Mouse (Mus musculus): ENCODE measurements around the gene Usp46. TPM values are rescaled to one million over a fixed set of nuclear protein-coding genes. Genes with fewer than 3 reads are reported as not detected.

The Usp46 gene
- total and polyA plus RNA-seq, 2 experiments from 2014 or later = 37.6 to 62.0 TPM

DNA sequence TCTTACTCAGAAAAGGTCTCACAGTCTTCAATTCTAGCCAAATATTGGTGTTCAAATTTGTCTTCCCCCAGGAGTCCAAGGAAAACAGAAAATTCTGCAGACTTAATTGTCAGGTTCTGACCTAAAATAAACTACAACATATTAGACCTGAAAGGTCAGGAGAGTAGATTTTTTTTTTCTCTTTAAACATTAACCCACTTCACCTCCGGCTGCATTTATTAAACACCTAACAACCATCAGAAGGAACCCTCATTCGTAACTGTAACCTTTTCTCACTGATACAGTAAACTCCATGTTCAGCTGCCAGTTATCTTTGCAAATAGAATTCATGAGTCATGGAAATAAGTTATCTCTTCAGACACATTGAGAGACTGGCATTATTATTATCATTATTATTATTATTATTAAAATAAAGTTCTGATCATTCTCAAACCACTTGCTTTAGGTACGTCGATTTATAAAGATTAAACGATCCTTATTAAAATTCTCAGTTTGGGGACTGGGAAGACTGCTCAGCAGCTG is 4.9 kb downstream of the Usp46 start:
- DNase-seq (no peak), ATAC-seq (no peak)
- no peak overlapping the region for H3K9ac ChIP-seq
- H3K36me3 ChIP-seq (ENCODE audit: insufficient read depth) = no peaks in the 10 kb centered on the region
- WGBS = 92% methylated on average over 5 of the region's 5 CpGs
- H3K27ac ChIP-seq (ENCODE audit: low read depth, low read length) = no peak overlapping the region
- H3K27me3 ChIP-seq (ENCODE audit: insufficient read depth, low read length) = no peaks in the 10 kb centered on the region
- H3K4me3 ChIP-seq (ENCODE audit: low read depth, low read length) = no peak overlapping the region
- no peak for TF ChIP-seq CTCF (IDR thresholded peaks at IDR 0.05; ENCODE audit: low read depth)
- H3K4me2 ChIP-seq (ENCODE audit: low read depth) = no peak overlapping the region
- no peaks in the 10 kb centered on the region for H3K9me3 ChIP-seq (ENCODE audit: low read length)
- peaks cover 21% of the 10 kb centered on the region for H3K4me1 ChIP-seq (ENCODE audit: insufficient read depth)

DNA sequence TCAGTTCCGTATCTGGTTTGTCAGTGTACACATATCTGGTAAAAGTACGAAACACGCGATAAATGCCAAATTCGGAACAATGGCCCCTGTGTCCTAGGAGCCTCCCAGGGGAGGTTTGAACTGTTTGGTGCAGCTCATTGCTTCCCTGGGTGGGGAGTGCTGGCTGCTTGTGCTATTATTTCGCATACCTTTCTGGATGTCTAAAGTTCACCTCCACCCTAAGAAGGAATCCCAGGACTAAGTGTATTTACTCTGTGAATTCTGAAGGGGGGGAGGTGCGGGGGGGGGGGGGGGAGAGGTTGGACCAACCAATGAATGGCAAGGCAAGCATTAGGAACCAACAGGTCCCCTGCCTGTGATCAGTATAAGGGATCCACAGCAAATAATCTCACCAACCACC is 6.0 kb downstream of the Usp46 start:
- H3K4me3 ChIP-seq (ENCODE audit: low read depth, low read length) = no peak overlapping the region
- TF ChIP-seq CTCF (IDR thresholded peaks at IDR 0.05; ENCODE audit: low read depth) = no peak

DNA sequence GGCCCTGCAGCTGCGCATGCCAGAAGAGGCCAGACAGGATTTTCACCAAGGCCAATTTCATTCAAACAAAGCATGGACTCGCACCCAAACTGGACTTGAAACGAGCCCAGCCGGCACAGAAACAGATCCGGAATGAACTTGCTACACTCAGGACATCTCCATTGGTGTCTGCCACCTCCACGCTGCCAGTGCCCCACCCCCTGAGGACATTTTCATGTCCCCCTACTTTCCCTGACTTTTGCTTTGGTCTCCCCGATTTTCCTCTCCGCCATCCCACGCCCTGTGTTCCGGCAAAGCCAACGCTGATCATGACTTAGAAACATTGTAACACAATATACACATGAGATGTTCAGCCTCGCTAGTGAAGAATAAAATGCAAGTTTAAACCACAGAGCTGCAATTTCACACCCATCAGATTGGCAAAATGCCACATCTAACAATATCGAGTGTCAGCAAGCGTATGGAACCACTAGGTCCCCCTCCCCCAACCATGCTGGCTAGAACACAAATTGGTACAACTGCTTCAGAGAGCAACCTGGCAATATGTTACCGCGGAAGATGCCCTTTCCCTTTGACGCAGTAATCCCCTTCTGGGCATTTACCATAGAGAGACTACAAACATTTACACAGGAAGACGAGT is 6.7 kb downstream of the Usp46 start:
- Histone ChIP-seq H3K4me2 (ENCODE audit: low read depth) (peak overlapping the region; percentile 35), H3K4me3 (ENCODE audit: low read depth, low read length) (peak overlapping the region; percentile 20; the same call in 1 of the 2 replicates), H3K27ac (ENCODE audit: low read depth, low read length) (peak overlapping the region; percentile 29), H3K9me3 (ENCODE audit: low read length) (no peaks in the 10 kb centered on the region), H3K27me3 (ENCODE audit: insufficient read depth, low read length) (no peaks in the 10 kb centered on the region), H3K36me3 (ENCODE audit: insufficient read depth) (no peaks in the 10 kb centered on the region), H3K4me1 (ENCODE audit: insufficient read depth) (peaks cover 18% of the 10 kb centered on the region), H3K9ac (no peak overlapping the region)
- DNase-seq (peak; percentile 77), ATAC-seq (peak; percentile 69)
- 50% methylated on average over 18 of the region's 18 CpGs for WGBS
- TF ChIP-seq CTCF (IDR thresholded peaks at IDR 0.05; ENCODE audit: low read depth) = no peak

More for the DNA sequence above, 6.0 kb downstream of the Usp46 start:
- Histone ChIP-seq H3K27ac (ENCODE audit: low read depth, low read length) (no peak overlapping the region), H3K9ac (no peak overlapping the region), H3K9me3 (ENCODE audit: low read length) (no peaks in the 10 kb centered on the region), H3K27me3 (ENCODE audit: insufficient read depth, low read length) (no peaks in the 10 kb centered on the region), H3K4me1 (ENCODE audit: insufficient read depth) (peaks cover 21% of the 10 kb centered on the region), H3K36me3 (ENCODE audit: insufficient read depth) (no peaks in the 10 kb centered on the region), H3K4me2 (ENCODE audit: low read depth) (no peak overlapping the region)
- ATAC-seq (no peak), DNase-seq (no peak)
- 90% methylated on average over 6 of the region's 7 CpGs for WGBS

DNA sequence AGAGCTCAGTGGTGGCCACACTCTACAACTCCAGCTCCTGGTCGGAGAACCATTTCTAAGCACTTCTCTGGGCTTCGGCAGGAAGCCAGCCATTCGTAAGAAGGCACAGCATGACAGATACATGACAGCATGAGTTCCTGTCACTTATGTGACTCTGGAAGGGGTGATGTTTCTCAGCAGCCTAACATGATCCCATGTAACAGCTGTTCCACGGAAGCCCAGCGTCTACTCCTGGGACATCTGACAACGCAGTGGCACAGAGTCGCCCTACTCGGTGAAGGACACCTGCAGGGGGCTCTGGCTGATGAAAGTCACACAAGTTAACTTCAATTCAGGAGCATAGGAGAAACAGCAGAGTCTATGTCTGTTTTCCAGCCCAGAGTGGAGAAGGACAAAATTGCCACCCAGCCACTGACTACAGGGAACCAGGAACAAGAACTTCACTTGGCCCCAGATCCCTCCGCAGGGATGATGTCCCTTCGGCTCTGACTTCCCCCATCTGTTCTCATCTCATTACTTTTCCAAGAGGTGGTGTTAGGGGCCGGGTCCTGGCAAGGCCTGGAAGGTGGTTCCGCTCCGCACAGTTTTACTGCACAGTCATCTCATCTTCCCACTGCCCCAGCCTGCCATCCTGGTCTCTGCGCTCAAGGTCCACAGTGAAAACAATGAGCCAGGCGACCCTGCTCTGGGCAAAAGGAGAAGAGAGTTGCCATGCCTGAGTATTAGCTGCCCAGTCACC is 15.9 kb downstream of the Usp46 start:
- no peak for TF ChIP-seq CTCF (IDR thresholded peaks at IDR 0.05; ENCODE audit: low read depth)
- no peaks in the 10 kb centered on the region for H3K27me3 ChIP-seq (ENCODE audit: insufficient read depth, low read length)
- no peak for DNase-seq

DNA sequence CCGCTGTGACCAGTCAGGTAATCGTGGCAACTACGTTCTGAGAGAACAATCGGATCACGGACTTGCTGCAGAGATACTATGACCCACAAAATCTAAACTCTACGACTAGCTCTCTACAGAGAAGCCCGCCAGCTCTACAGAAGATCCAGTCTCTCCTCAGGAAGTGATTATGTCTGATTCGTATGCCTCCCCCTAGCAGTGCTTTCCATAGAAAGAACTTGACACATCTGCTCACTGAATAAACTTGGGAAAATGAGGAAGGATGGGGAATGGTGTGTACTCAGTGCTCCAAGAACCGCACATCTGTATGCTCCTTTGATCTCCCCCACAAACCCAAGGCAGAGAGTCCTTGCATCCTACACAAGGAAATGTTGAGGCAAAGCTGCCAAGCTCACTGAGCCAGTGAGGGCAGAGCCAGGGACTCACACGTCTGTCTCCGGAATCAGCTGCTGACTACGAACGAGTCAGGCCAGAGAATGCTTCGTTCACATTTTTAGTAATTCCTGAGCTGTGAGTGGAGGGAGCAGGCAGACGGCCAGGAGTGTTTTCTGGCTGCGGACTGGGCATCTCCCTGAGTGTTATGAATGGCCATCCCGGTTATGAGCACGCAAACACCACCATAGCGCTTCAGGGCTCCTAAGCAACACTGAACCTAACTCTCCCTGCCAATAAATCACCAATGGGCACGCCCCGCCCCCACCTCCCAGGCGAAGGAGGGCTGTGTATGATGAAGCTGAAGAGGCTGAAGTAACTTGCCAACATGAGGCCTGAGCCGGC is 16.6 kb downstream of the Usp46 start:
- H3K4me2 ChIP-seq (ENCODE audit: low read depth) = no peak overlapping the region
- H3K9ac ChIP-seq = no peak overlapping the region
- H3K36me3 ChIP-seq (ENCODE audit: insufficient read depth) = no peaks in the 10 kb centered on the region
- no peaks in the 10 kb centered on the region for H3K27me3 ChIP-seq (ENCODE audit: insufficient read depth, low read length)
- H3K4me3 ChIP-seq (ENCODE audit: low read depth, low read length) = no peak overlapping the region
- no peaks in the 10 kb centered on the region for H3K9me3 ChIP-seq (ENCODE audit: low read length)
- peak; percentile 34 for DNase-seq
- H3K27ac ChIP-seq (ENCODE audit: low read depth, low read length) = peak overlapping the region; percentile 3; the same call in 1 of the 2 replicates
- 70% methylated on average over 23 of the region's 23 CpGs for WGBS
- ATAC-seq = peak; percentile 44
- H3K4me1 ChIP-seq (ENCODE audit: insufficient read depth) = peaks cover 12% of the 10 kb centered on the region; the same call in 1 of the 2 replicates
- TF ChIP-seq CTCF (IDR thresholded peaks at IDR 0.05; ENCODE audit: low read depth) = no peak

More for the DNA sequence above, 15.9 kb downstream of the Usp46 start:
- Histone ChIP-seq H3K9me3 (ENCODE audit: low read length) (no peaks in the 10 kb centered on the region), H3K27ac (ENCODE audit: low read depth, low read length) (0 out of 2 replicates have a peak overlapping the region, but pooled peaks have one; percentile 3), H3K36me3 (ENCODE audit: insufficient read depth) (no peaks in the 10 kb centered on the region), H3K4me2 (ENCODE audit: low read depth) (no peak overlapping the region), H3K4me3 (ENCODE audit: low read depth, low read length) (no peak overlapping the region), H3K4me1 (ENCODE audit: insufficient read depth) (peaks cover 6% of the 10 kb centered on the region; the same call in 1 of the 2 replicates), H3K9ac (no peak overlapping the region)
- WGBS = 77% methylated on average over 15 of the region's 15 CpGs
- peak; percentile 34; the same call in 1 of the 2 replicates for ATAC-seq

DNA sequence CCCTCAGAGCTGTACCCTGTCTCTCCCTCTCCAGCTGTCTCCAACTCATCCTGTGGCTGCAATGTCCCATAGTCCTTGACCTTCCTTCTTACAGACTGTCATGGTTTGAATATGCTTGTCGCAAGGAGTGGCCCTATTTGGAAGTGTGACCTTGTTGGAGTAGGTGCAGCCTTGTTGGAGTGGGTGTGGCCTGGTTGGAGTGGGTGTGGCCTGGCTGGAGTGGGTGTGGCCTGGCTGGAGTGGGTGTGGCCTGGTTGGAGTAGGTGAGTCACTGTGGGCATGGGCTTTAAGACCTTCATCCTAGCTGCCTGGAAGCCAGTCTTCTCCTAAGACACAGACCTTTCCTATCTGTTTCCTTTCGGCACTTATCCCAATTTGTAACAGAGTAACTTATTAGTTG is 17.3 kb downstream of the Usp46 start:
- 100% methylated on average over 2 of the region's 2 CpGs for WGBS
- no peak for TF ChIP-seq CTCF (IDR thresholded peaks at IDR 0.05; ENCODE audit: low read depth)
- Histone ChIP-seq H3K4me3 (ENCODE audit: low read depth, low read length) (no peak overlapping the region), H3K4me2 (ENCODE audit: low read depth) (no peak overlapping the region), H3K27me3 (ENCODE audit: insufficient read depth, low read length) (no peaks in the 10 kb centered on the region), H3K27ac (ENCODE audit: low read depth, low read length) (no peak overlapping the region), H3K9ac (no peak overlapping the region), H3K9me3 (ENCODE audit: low read length) (no peaks in the 10 kb centered on the region), H3K4me1 (ENCODE audit: insufficient read depth) (peaks cover 15% of the 10 kb centered on the region; the same call in 1 of the 2 replicates), H3K36me3 (ENCODE audit: insufficient read depth) (no peaks in the 10 kb centered on the region)
- no peak for DNase-seq
- no peak for ATAC-seq
